Mouse (Mus musculus): ENCODE measurements around the gene Rfc2. TPM values are rescaled to one million over a fixed set of nuclear protein-coding genes. Genes with fewer than 3 reads are reported as not detected.
A peak's percentile ranks its signal among the peaks of the same experiment; 100 is the strongest.

The Rfc2 gene
- polyA plus RNA-seq, 1 experiment from 2014 or later, result 304 TPM

- ATAC-seq (ENCODE audit: borderline replicate concordance, extremely low read depth, low FRiP score, low TSS enrichment), result no peak
- H3K27me3 ChIP-seq, result no peaks in the 10 kb centered on the region
- no peaks in the 10 kb centered on the region for H3K36me3 ChIP-seq
- H3K27ac ChIP-seq, result no peak overlapping the region
- H3K4me3 ChIP-seq, result no peak overlapping the region
- no peak overlapping the region for H3K9ac ChIP-seq
- WGBS, result 64% methylated on average over 3 of the region's 3 CpGs
- H3K4me2 ChIP-seq, result no peak overlapping the region
- peaks cover 16% of the 10 kb centered on the region for H3K4me1 ChIP-seq
- H3K9me3 ChIP-seq, result no peaks in the 10 kb centered on the region
Measured at GRCm38 (mm10) chr5:134568030-134568429, 13.1 kb upstream of the Rfc2 start.

- no peak overlapping the region for H3K4me2 ChIP-seq
- H3K27me3 ChIP-seq, result no peaks in the 10 kb centered on the region
- peak overlapping the region; percentile 83 for H3K27ac ChIP-seq
- no peaks in the 10 kb centered on the region for H3K36me3 ChIP-seq
- H3K9me3 ChIP-seq, result no peaks in the 10 kb centered on the region
- peaks cover 20% of the 10 kb centered on the region for H3K4me1 ChIP-seq
- no peak overlapping the region for H3K4me3 ChIP-seq
- ATAC-seq (ENCODE audit: borderline replicate concordance, extremely low read depth, low FRiP score, low TSS enrichment), result peak; percentile 27; the same call in 1 of the 2 replicates
- H3K9ac ChIP-seq, result no peak overlapping the region
- WGBS, result 35% methylated on average over 8 of the region's 8 CpGs
Measured at GRCm38 (mm10) chr5:134568964-134569491, 12.1 kb upstream of the Rfc2 start.

- Histone ChIP-seq H3K27me3 (no peaks in the 10 kb centered on the region), H3K36me3 (no peaks in the 10 kb centered on the region), H3K9ac (peak overlapping the region; percentile 48), H3K4me3 (peak overlapping the region; percentile 48), H3K27ac (peak overlapping the region; percentile 95), H3K4me1 (peaks cover 20% of the 10 kb centered on the region), H3K4me2 (peak overlapping the region; percentile 78), H3K9me3 (no peaks in the 10 kb centered on the region)
- WGBS, result under 1% methylated on average over 23 of the region's 23 CpGs
- ATAC-seq (ENCODE audit: borderline replicate concordance, extremely low read depth, low FRiP score, low TSS enrichment), result peak; percentile 74
Measured at GRCm38 (mm10) chr5:134571730-134572507, 9.2 kb upstream of the Rfc2 start.

DNA sequence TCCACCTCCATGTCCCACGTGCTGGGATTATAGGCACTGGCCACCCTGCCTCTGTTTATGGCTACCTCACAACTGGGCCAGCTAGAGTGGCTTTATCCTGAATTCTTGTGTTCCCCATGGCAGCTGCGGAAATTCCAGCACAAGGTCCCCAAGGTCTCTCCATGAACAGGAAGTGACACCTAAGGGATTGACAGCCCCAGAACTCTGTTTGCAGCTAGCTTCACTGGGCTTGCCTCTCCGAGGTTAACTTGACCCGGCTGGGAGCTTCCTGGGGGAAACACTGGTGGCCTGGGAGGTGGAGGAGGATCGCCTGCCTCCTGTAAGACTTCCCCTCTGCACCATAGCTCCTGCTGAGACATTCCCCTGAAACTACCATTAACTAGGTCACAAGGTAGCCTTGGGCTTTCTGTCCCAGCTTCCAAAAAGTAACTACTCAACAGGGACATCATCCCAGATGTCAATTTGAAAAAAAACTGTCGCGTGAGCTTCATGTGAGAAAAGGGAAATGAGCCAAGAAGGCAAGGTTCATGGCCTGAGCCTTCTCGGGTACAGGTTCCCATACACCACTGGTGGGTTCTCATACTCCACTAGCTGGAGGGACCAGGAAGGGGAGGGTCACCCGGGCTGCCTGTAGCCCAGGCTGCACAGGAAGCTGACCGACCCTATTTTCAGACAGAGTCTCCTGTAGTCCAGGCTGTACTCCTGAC is 8.5 kb upstream of the Rfc2 start:
- Histone ChIP-seq H3K4me3 (peak overlapping the region; percentile 48), H3K9me3 (no peaks in the 10 kb centered on the region), H3K36me3 (no peaks in the 10 kb centered on the region), H3K4me2 (peak overlapping the region; percentile 78), H3K9ac (peak overlapping the region; percentile 48; the same call in 1 of the 2 replicates), H3K27me3 (no peaks in the 10 kb centered on the region), H3K27ac (peak overlapping the region; percentile 95), H3K4me1 (peaks cover 20% of the 10 kb centered on the region)
- WGBS, result 28% methylated on average over 10 of the region's 10 CpGs
- ATAC-seq (ENCODE audit: borderline replicate concordance, extremely low read depth, low FRiP score, low TSS enrichment), result no peak

DNA sequence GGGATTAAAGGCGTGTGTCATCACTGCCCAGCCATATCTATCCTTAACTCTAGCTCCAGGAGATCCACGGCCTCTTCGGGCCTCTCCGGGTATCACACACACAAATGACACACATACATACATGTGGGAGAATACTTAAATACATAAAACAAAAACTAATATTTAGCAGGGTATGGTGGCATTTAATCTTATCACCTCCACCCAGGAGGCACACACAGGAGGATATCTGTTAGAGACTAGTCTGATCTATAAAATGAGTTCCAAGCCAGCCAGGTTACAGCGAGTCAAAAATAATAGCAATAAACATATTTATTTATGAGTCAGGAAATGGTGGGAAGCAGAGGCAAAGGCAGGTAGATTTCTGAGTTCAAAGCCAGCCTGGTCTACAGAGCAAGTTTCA is 5.3 kb upstream of the Rfc2 start:
- no peaks in the 10 kb centered on the region for H3K27me3 ChIP-seq
- H3K27ac ChIP-seq, result no peak overlapping the region
- no peak overlapping the region for H3K4me2 ChIP-seq
- no peak overlapping the region for H3K9ac ChIP-seq
- H3K4me1 ChIP-seq, result peaks cover 10% of the 10 kb centered on the region
- no peak for ATAC-seq (ENCODE audit: borderline replicate concordance, extremely low read depth, low FRiP score, low TSS enrichment)
- H3K36me3 ChIP-seq, result no peaks in the 10 kb centered on the region
- H3K4me3 ChIP-seq, result no peak overlapping the region
- H3K9me3 ChIP-seq, result no peaks in the 10 kb centered on the region
- 91% methylated on average over 5 of the region's 5 CpGs for WGBS

DNA sequence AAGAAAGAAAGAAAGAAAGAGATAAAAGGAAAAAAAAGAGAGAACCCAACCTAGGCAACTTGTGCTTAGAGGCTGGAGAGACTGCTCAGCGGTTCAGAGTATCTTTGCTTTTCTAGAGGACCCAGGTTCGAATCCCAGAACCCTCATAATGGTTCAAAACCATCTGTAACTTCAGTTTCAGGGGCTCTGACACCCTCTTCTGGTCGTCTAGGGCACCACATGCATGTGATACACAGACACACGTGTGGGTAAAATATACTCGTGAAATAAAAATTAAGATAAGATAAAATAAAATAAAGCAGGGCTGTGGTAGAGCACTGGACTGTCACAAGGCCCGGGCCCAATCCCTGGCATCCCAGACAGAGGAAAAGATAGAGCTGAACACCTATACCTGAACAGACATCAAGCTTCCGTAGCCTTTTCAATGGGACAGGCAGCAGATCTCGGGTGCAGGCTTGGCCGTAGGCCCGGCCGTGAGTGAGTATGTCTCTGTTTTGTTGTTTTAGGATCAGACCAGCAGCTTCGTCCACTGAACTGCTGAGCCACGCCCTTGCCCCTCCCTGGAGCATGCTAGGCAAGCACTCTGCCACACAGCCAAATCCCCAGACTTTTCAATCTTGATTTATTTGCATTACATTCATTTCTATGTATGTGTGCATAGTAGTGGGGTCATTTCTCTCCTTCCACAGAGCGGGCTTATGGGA is 4.5 kb upstream of the Rfc2 start:
- Histone ChIP-seq H3K9me3 (no peaks in the 10 kb centered on the region), H3K27ac (no peak overlapping the region), H3K4me1 (peaks cover 10% of the 10 kb centered on the region), H3K4me2 (no peak overlapping the region), H3K36me3 (no peaks in the 10 kb centered on the region), H3K27me3 (no peaks in the 10 kb centered on the region), H3K9ac (no peak overlapping the region), H3K4me3 (no peak overlapping the region)
- 72% methylated on average over 14 of the region's 14 CpGs for WGBS
- no peak for ATAC-seq (ENCODE audit: borderline replicate concordance, extremely low read depth, low FRiP score, low TSS enrichment)

DNA sequence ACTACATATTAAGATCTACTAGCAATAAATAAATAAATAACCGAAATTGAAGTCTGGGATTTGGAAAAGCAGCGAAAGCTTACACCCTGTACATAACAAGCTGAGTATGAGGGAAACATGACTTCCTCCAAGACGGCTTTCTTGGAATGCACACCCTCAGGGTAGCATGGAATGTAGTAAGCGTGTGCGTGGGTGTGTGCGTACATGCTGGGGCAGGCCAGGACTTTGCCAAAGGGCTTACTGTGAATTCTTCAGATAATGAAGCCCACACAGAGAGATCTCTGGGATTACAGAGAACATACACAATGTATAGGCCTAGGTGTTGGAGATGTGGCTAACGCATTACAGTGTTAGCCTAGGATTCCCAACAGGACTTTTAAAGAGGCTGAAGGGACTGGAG is 3.6 kb upstream of the Rfc2 start:
- no peak for ATAC-seq (ENCODE audit: borderline replicate concordance, extremely low read depth, low FRiP score, low TSS enrichment)
- Histone ChIP-seq H3K4me2 (no peak overlapping the region), H3K4me1 (peaks cover 8% of the 10 kb centered on the region), H3K27me3 (no peaks in the 10 kb centered on the region), H3K4me3 (no peak overlapping the region), H3K9me3 (no peaks in the 10 kb centered on the region), H3K9ac (no peak overlapping the region), H3K27ac (no peak overlapping the region), H3K36me3 (no peaks in the 10 kb centered on the region)
- WGBS, result 74% methylated on average over 7 of the region's 7 CpGs

DNA sequence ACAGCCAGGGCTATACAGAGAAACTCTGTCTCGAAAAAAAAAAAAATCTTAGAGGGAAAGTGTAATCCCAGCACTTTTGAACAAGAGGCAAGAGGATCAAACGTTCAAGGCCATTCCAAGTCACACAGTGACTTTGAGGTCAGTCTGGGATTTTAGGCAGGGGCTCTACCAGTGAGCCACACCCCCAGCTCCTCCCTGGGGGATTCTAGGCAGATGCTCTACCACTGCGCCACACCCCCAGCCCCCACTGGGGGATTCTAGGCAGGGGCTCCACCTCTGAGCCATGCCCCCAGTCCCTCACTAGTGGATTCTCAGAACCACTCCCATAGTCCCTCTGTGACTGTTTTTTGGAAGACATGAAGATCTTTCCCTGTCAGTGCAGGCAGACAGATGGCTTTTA is 2.0 kb upstream of the Rfc2 start:
- no peaks in the 10 kb centered on the region for H3K27me3 ChIP-seq
- no peak overlapping the region for H3K27ac ChIP-seq
- ATAC-seq (ENCODE audit: borderline replicate concordance, extremely low read depth, low FRiP score, low TSS enrichment), result no peak
- no peak overlapping the region for H3K4me3 ChIP-seq
- no peaks in the 10 kb centered on the region for H3K36me3 ChIP-seq
- WGBS, result 70% methylated on average over 3 of the region's 3 CpGs
- H3K4me1 ChIP-seq, result peaks cover 12% of the 10 kb centered on the region
- H3K9me3 ChIP-seq, result no peaks in the 10 kb centered on the region
- no peak overlapping the region for H3K4me2 ChIP-seq
- no peak overlapping the region for H3K9ac ChIP-seq

GRCm38 (mm10) chr5:134582221-134582907 is 1.2 kb downstream of the Rfc2 start:
- peak overlapping the region; percentile 79 for H3K4me3 ChIP-seq
- peaks cover 14% of the 10 kb centered on the region for H3K4me1 ChIP-seq
- H3K9ac ChIP-seq, result peak overlapping the region; percentile 98
- H3K36me3 ChIP-seq, result peaks cover 6% of the 10 kb centered on the region; the same call in 1 of the 2 replicates
- H3K27me3 ChIP-seq, result no peaks in the 10 kb centered on the region
- ATAC-seq (ENCODE audit: borderline replicate concordance, extremely low read depth, low FRiP score, low TSS enrichment), result peak; percentile 94
- peak overlapping the region; percentile 80 for H3K4me2 ChIP-seq
- 7% methylated on average over 29 of the region's 30 CpGs for WGBS
- 0 out of 2 replicates have a peak overlapping the region, but pooled peaks have one; percentile 49 for H3K27ac ChIP-seq
- no peaks in the 10 kb centered on the region for H3K9me3 ChIP-seq

DNA sequence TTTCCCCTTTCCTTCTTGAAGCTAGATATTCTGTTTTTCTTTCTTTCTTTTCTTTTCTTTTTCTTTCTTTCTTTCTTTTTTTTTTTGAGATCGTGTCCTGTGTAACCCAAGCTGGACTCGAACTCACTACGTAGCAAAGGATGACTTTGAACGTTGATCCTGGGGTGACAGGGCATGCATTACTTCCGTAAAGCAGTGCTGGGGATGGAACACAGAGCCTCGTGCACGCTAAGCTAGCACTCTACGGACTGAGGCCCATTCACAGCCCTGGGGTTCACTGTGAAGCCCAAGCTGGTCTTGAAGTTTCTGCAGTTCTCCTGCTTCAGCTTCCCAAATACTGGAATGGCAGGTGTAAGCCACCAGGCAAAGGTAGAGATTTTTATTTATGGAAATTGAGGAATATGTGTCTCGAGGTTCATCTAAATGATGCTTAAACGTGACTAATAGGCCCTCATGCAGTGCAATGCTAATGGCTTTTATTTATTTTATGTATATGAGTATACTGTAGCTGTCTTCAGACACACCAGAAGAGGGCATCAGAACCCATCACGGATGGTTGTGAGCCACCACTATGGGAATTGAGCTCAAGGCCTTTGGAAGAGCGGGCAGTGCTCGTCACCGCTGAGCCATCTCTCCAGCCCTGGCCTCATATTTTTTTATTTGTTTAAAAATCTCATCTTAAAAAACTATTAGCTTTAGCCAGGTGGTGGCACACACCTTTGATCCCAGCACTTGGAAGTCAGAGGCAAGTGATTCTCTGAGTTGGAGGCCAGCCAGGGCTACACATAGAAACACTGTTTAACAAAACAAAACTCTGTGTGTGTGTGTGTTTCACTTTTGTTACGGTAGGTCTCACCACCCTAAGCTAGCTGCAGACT is 2.1 kb downstream of the Rfc2 start:
- Histone ChIP-seq H3K9me3 (no peaks in the 10 kb centered on the region), H3K9ac (peak overlapping the region; percentile 98), H3K4me2 (peak overlapping the region; percentile 80), H3K27ac (0 out of 2 replicates have a peak overlapping the region, but pooled peaks have one; percentile 49), H3K4me3 (peak overlapping the region; percentile 79), H3K27me3 (no peaks in the 10 kb centered on the region), H3K4me1 (peaks cover 14% of the 10 kb centered on the region), H3K36me3 (peaks cover 9% of the 10 kb centered on the region; the same call in 1 of the 2 replicates)
- ATAC-seq (ENCODE audit: borderline replicate concordance, extremely low read depth, low FRiP score, low TSS enrichment), result no peak
- 22% methylated on average over 15 of the region's 15 CpGs for WGBS

All from lung, embryonic 15.5 days (tissue).